ENCODE assay signal across 8 mouse cellular contexts in genomic region chr9:106367592-106368111, GRCm38 (mm10). TPM values are rescaled to one million over a fixed set of nuclear protein-coding genes. Genes with fewer than 3 reads are reported as not detected.
A peak's percentile ranks its signal among the peaks of the same experiment; 100 is the strongest.
DNase-seq lines count a peak whose midpoint lies in the region; ATAC-seq and TF ChIP-seq lines count a peak whose summit lies in the region.

No protein-coding gene starts in this region.

- peak; percentile 86 for ATAC-seq in common myeloid progenitor, adult 5-6 weeks (replicated peaks; ENCODE audit: low read depth, poor library complexity, severe bottlenecking)
- peak; percentile 93 for ATAC-seq in hindbrain, postnatal 0 days
- ATAC-seq in megakaryocyte, adult 5-6 weeks (ENCODE audit: poor library complexity, severe bottlenecking) = peak; percentile 77

- peak overlapping the region; percentile 98 for H3K4me2 ChIP-seq in hindbrain, postnatal 0 days (ENCODE audit: low read depth, low read length)

- H3K9me3 ChIP-seq in hindbrain, postnatal 0 days (ENCODE audit: low read length) = no peaks in the 10 kb centered on the region

- no peak for TF ChIP-seq CTCF in gastrocnemius, adult 2 months (IDR thresholded peaks at IDR 0.05)
- TF ChIP-seq CTCF in hindbrain, postnatal 0 days (IDR thresholded peaks at IDR 0.05; ENCODE audit: low read depth) = no peak
- TF ChIP-seq CTCF in left cerebral cortex, adult 2 months (IDR thresholded peaks at IDR 0.05) = no peak; the same call in 1 of the 2 replicates

- no peaks in the 10 kb centered on the region for H3K27me3 ChIP-seq in hindbrain, postnatal 0 days (ENCODE audit: insufficient read depth, low read length)

- peak; percentile 98 for DNase-seq in ZHBTc4 (ENCODE audit: low read depth, low spot score)
- DNase-seq in gastrocnemius, adult 2 months = peak; percentile 99
- DNase-seq in hindbrain, postnatal 0 days (ENCODE audit: low spot score) = peak; percentile 97
- peak; percentile 98 for DNase-seq in left cerebral cortex, adult 2 months (ENCODE audit: extremely low spot score in 1 of 2, low spot score in 2 of 2)
- DNase-seq in right cerebral cortex, adult 2 months (ENCODE audit: low spot score in 2 of 2) = peak; percentile 98
- DNase-seq in urinary bladder, postnatal 14 days (ENCODE audit: low spot score) = peak; percentile 99

- peak overlapping the region; percentile 98 for H3K27ac ChIP-seq in gastrocnemius, adult 2 months
- H3K27ac ChIP-seq in hindbrain, postnatal 0 days = peak overlapping the region; percentile 98
- H3K27ac ChIP-seq in left cerebral cortex, adult 2 months = peak overlapping the region; percentile 96

- intact Hi-C loops in gastrocnemius, adult 2 months (cut with DNase I) = loop anchor here (1.0 to 5.0 kb wide), 2 partner anchors 54 to 110 kb away; partner anchors contain the start of genes Parp3 and Rrp9
- intact Hi-C loops in left cerebral cortex, adult 2 months (cut with DNase I) = loop anchor here (1.0 to 5.0 kb wide), 2 partner anchors 77 to 105 kb away; no protein-coding TSS in a partner anchor

- peak overlapping the region; percentile 96 for H3K4me3 ChIP-seq in gastrocnemius, adult 2 months
- peak overlapping the region; percentile 78 for H3K4me3 ChIP-seq in hindbrain, postnatal 0 days (ENCODE audit: low read length)
- H3K4me3 ChIP-seq in left cerebral cortex, adult 2 months = peak overlapping the region; percentile 69

- under 1% methylated on average over 36 of the region's 36 CpGs for WGBS in hindbrain, postnatal 0 days

- peak overlapping the region; percentile 83 for H3K9ac ChIP-seq in hindbrain, postnatal 0 days (replicated peaks; ENCODE audit: low read length)

- H3K4me1 ChIP-seq in hindbrain, postnatal 0 days (ENCODE audit: insufficient read depth, low read length) = peaks cover 21% of the 10 kb centered on the region

- H3K36me3 ChIP-seq in hindbrain, postnatal 0 days (ENCODE audit: insufficient read depth, low read length) = no peaks in the 10 kb centered on the region; the same call in 1 of the 2 replicates

RNA-seq across cellular contexts. Expression of gene Dusp7, which starts 0.8 kb away (rescaled TPM):
- 10.1 and 23.6 TPM in 2 replicates for total RNA-seq in common myeloid progenitor, adult 5-6 weeks (2017)
- 10 to 100 TPM; 26.6 to 34.6 TPM for total RNA-seq in gastrocnemius, adult 2 months (2021)
- 56.0 and 66.4 TPM in 2 replicates for total RNA-seq in hindbrain, postnatal 0 days (2014; rRNA removed)
- polyA plus RNA-seq in hindbrain, postnatal 0 days (2015; fragmentation: Nextera tagmentation; extraction: Ambion mirVana) = 12.7 and 13.7 TPM in 2 replicates
- total RNA-seq in left cerebral cortex, adult 2 months (2021) = 100 to 1,000 TPM; 105 to 115 TPM
- total RNA-seq in megakaryocyte, adult 5-6 weeks (2015) = 71.0 and 83.1 TPM in 2 replicates
- total RNA-seq in megakaryocyte, adult 5-6 weeks (2017) = 28.1 and 35.0 TPM in 2 replicates

Comparison
In these comparisons a context has a peak if more than half of its experiments do, and no peak if none do; other contexts are left out.
1. Peak in every context shown above with its lines: DNase-seq, ATAC-seq, H3K4me3 ChIP-seq and H3K27ac ChIP-seq.